Mouse (Mus musculus) liver, postnatal 0 days (tissue): Measurements from ENCODE around the gene Mup13. TPM values are rescaled to one million over a fixed set of nuclear protein-coding genes. Genes with fewer than 3 reads are reported as not detected.
"Not testable (repeated sequence)": the region's sequence is repeated elsewhere in the genome, so short reads cannot be mapped to it uniquely, and the experiment has no call there.

ENCODE experiments used
- ATAC-seq: fragments of 200-750 bp; cut with Nextera tagmentation; 2 replicates; pipeline ENCODE4 v1.8.0; 2017; ENCODE audit warnings: mild to moderate bottlenecking, moderate library complexity
- DNase-seq: peaks from one replicate; pipeline ENCODE4 v3.0.0-alpha.2; 2016
- H3K27ac ChIP-seq: fragments of 300-500 bp; sonication (generic); 2 replicates; pipeline ENCODE4 v1.5.1; 2014; ENCODE audit warnings: antibody characterized with exemption, moderate library complexity, mild to moderate bottlenecking, low read depth
- H3K27me3 ChIP-seq: fragments of 300-500 bp; sonication (generic); 2 replicates; pipeline ENCODE4 v1.6.1; 2014; ENCODE audit warnings: low read length, control low read depth, mixed read lengths; ENCODE audit not compliant: insufficient read depth
- H3K36me3 ChIP-seq: fragments of 300-500 bp; sonication (generic); replicated peaks from 2 replicates; pipeline ENCODE4 v1.6.1; 2014; ENCODE audit warnings: mild to moderate bottlenecking, control low read depth, low read length, moderate library complexity, mixed read lengths; ENCODE audit not compliant: insufficient read depth
- H3K4me1 ChIP-seq: fragments of 300-500 bp; sonication (generic); 2 replicates; pipeline ENCODE4 v1.6.1; 2014; ENCODE audit warnings: antibody characterized with exemption, mild to moderate bottlenecking, control low read depth; ENCODE audit not compliant: insufficient read depth
- H3K4me2 ChIP-seq: fragments of 300-500 bp; sonication (generic); 2 replicates; pipeline ENCODE4 v1.6.1; 2014; ENCODE audit warnings: low read depth, mild to moderate bottlenecking, low read length, moderate library complexity, mixed read lengths
- H3K4me3 ChIP-seq: fragments of 300-500 bp; sonication (generic); 2 replicates; pipeline ENCODE4 v1.5.1; 2014; ENCODE audit warnings: low read depth, low read length
- H3K9ac ChIP-seq: fragments of 300-500 bp; sonication (generic); replicated peaks from 2 replicates; pipeline ENCODE4 v1.6.1; 2014; ENCODE audit warnings: mild to moderate bottlenecking, moderate library complexity
- H3K9me3 ChIP-seq: fragments of 300-500 bp; sonication (generic); 2 replicates; pipeline ENCODE4 v1.6.1; 2016; ENCODE audit warnings: mild to moderate bottlenecking, control low read depth, low read length, mixed read lengths
- WGBS: fragments of 180-500 bp; shearing (Covaris S2); extraction: QIAGEN DNeasy Blood & Tissue Kit; methylation state at CpG from one replicate; pipeline ENCODE4 v1.1.7; 2014; ENCODE audit not compliant: insufficient replicate concordance; 5-methylcytosine and 5-hydroxymethylcytosine counted together
- polyA plus RNA-seq: library from polyadenylated mRNA; unstranded; fragments of >200 nt; fragmentation: Nextera tagmentation; extraction: Ambion mirVana; gene quantifications from 2 replicates; pipeline ENCODE4 v1.2.1, GENCODE M21; 2015

Mup13 gene
- not detected in 2 replicates for polyA plus RNA-seq

GRCm38 (mm10) chr4:61228186-61228585 lies at the start of gene Mup13:
TSS of gene Mup13 (minus strand) at chr4:61228286.
- H3K4me3 ChIP-seq, H3K27ac ChIP-seq, ATAC-seq, H3K9ac ChIP-seq, H3K4me2 ChIP-seq, H3K27me3 ChIP-seq, DNase-seq, H3K9me3 ChIP-seq, H3K4me1 ChIP-seq, H3K36me3 ChIP-seq: not testable (repeated sequence)
- 57% methylated on average over 4 of the region's 4 CpGs for WGBS

Other genes with a start within 250 kb of the Mup13 start
- gene Mup14, start 75.7 kb upstream of the Mup13 start, polyA plus RNA-seq, result not detected in 2 replicates
- gene Mup15, start 211.5 kb upstream of the Mup13 start, polyA plus RNA-seq, result not detected in 2 replicates